Mouse (Mus musculus): ENCODE measurements at regions not wholly inside any gene's neighbourhood (a gene's known extent, or its start where the extent isn't known, plus 50 kb on each side); places are given as distances from the start of the nearest gene placed in this dataset.

DNA sequence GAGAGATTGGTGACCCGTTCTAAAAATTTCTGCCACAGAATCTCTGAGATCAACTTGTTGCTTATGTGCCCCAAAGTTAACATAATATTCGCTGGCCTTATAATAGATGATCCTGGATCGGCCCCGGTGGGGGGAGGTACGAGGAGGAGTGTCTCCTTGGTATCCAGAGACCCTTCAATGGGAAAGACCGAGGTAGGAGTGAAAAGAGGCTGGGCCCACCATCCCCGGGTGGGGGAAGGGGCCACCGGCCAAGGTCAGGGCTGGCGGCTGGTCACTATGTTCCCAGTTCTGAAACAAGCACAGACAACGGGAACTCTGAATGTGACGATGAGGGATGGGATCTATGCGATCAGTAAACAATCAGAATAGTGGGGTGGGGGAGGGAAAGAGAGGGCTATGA lies 257.2 kb upstream of the Dio3 start:
- intact Hi-C loops (cut with DNase I), result no loop called here
- no peak for DNase-seq (ENCODE audit: low spot score)

- intact Hi-C loops (cut with DNase I), result no loop called here
- DNase-seq (ENCODE audit: low spot score), result no peak
Observed at GRCm38 (mm10) chr12:110022631-110023030, 256.2 kb upstream of the Dio3 start.

DNA sequence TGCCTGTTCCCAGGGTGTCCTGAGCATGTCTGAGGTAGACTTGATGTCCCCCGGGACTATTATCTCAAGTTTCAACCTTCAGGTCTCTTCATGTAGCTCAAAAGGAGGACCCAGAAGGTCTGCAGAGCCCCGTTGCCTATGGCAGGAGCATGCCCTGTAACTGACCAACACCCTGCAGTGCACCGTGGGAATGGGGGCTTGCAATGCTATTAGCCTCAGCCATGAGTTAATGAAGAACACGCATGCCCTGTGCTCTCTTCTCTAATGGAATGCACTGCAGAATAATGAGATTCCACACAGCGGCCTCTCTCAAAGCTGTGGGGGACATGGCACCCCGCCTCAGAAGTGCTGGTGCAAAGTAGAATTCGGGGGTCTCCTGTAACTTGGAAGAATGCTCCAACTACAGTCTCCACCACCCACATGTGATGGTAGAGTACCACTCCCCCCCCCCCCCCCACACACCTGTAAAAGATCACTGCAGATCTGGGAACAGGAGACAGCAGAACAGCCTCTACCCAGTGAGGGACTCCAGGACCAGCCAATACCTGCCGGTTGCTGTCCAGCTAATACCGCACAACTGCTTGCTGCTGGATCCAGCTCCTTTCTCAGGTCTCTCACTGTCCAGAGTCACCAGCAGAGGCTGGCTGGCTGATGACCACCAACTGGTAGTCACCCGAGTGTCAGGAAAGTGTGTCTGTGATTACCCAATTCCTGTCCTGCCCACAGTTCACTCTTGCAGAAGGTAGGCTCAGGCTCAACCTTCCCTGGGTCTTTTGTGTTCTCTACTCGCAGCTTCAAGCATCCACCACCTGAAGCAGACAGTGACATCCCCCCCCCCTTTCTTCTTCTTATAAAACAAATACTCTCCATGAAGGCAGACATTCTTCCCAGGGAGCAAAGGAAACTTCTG lies 255.4 kb upstream of the Dio3 start:
- no peak for DNase-seq (ENCODE audit: low spot score)
- intact Hi-C loops (cut with DNase I), result no loop called here

GRCm38 (mm10) chr12:110024295-110024694 lies 254.6 kb upstream of the Dio3 start:
- DNase-seq (ENCODE audit: low spot score), result no peak
- intact Hi-C loops (cut with DNase I), result no loop called here

- no peak for DNase-seq (ENCODE audit: low spot score)
- intact Hi-C loops (cut with DNase I), result no loop called here
Observed at GRCm38 (mm10) chr12:110025171-110025570, 253.7 kb upstream of the Dio3 start.

DNA sequence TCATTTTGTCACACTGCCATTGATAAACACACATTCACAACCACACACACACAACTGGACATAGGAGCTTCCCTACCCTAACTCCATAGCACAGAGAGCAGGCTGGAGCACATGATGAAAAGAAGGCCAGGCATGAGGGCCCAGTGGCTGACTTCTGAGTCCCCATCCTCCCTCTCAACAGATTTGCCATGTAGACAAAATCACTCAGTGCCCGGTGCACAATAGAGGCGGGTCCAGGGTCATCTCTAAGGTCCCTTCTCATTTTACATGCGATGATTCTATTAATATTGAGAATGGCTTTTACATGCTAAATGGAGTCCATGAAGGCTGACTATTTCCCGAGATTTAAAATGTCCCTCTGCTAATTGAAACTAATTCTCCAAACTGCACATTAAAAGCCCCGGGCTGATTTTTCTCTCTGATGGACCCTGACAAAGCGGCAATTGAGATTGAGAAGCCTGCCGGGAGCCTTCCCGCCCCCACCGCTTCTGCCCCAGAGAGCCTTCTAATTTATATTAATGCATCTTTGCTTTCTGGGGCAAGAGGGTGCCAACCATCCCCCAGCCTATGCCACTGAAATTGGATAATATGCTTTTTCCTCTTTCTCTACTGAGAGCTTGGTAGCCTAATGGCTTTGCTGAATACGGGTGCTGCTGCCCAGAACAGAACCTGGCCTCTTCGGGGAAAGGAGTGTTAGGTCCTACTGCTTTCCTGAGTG lies 252.7 kb upstream of the Dio3 start:
- intact Hi-C loops (cut with DNase I), result no loop called here
- no peak for DNase-seq (ENCODE audit: low spot score)

GRCm38 (mm10) chr12:110027345-110027744 lies 251.5 kb upstream of the Dio3 start:
- intact Hi-C loops (cut with DNase I), result no loop called here

DNA sequence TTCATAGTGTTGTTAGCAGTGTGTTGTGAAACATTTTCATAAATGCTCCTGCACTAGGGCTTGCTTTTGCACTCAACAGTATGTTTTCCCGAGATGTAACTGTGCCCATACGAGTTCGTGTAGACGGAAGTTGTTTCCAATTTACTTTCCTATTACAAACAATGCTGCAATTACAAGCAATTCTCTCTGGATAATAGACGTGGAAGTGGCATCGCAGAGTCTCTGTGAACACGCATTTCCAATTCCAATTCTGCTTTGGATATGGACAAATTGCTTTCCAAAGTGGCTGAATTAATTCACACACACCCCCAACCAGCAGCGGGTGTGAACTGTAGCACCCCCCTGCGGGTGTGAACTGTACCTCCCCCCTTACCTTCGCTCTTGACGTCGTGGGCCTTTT lies 250.9 kb upstream of the Dio3 start:
- intact Hi-C loops (cut with DNase I), result no loop called here
- no peak for DNase-seq (ENCODE audit: low spot score)

More at GRCm38 (mm10) chr12:110027345-110027744, 251.5 kb upstream of the Dio3 start:
- no peak for DNase-seq (ENCODE audit: low spot score)

DNA sequence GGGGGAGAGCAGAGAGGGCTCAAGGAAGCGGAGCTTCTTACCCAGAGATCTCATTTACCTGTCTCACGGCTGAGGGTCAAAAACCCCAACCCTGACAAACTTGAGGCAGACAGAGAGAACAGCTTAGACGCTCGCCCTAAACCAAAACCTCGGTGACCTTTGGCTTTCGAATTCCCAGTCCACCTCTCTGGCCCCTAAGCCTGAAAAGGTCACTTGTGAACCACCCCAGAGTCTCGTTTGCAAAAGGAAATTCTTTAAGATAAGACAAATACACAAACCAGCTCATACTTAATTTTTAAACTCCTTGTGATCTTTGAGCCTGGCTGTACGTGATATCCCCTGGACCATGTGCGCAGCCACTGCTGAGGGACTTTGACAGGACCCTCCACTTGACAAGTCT lies 250.2 kb upstream of the Dio3 start:
- intact Hi-C loops (cut with DNase I), result no loop called here
- no peak for DNase-seq (ENCODE audit: low spot score)

GRCm38 (mm10) chr12:110031326-110031725 lies 247.5 kb upstream of the Dio3 start:
- intact Hi-C loops (cut with DNase I), result loop anchor here (10.0 kb wide), 1 partner anchor 343 kb away; no protein-coding TSS in a partner anchor
- DNase-seq (ENCODE audit: low spot score), result no peak

- intact Hi-C loops (cut with DNase I), result loop anchor here (10.0 kb wide), 1 partner anchor 340 kb away; no protein-coding TSS in a partner anchor
- no peak for DNase-seq (ENCODE audit: low spot score)
Observed at GRCm38 (mm10) chr12:110035171-110035570, 243.7 kb upstream of the Dio3 start.

DNA sequence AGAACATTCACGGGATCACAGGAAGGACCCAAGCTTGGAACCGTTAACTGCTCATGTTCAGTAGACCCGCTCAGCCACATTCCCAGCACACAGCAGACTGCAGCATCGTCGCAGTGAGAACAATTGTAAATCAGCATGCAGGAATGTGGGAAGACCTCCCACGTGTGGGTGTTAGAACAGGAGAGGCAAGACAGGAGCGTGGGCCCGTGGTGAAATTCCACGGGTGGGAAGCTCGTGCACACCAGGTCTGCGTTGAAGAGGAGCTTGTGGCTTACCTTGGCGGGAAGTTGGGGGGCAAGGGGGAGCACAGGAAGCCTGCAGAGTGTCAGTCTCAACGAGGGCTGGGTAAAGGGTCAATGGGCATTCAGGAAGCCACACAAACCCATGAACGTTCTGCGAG lies 238.2 kb upstream of the Dio3 start:
- intact Hi-C loops (cut with DNase I), result no loop called here

GRCm38 (mm10) chr12:110041782-110042181 lies 237.1 kb upstream of the Dio3 start:
- no peak for DNase-seq (ENCODE audit: low spot score)
- intact Hi-C loops (cut with DNase I), result no loop called here

More for the DNA sequence above, 238.2 kb upstream of the Dio3 start:
- DNase-seq (ENCODE audit: low spot score), result no peak

GRCm38 (mm10) chr12:110044266-110044665 lies 234.6 kb upstream of the Dio3 start:
- DNase-seq (ENCODE audit: low spot score), result no peak

GRCm38 (mm10) chr12:110044721-110045120 lies 234.1 kb upstream of the Dio3 start:
- intact Hi-C loops (cut with DNase I), result no loop called here
- no peak for DNase-seq (ENCODE audit: low spot score)

More at GRCm38 (mm10) chr12:110044266-110044665, 234.6 kb upstream of the Dio3 start:
- intact Hi-C loops (cut with DNase I), result no loop called here

DNA sequence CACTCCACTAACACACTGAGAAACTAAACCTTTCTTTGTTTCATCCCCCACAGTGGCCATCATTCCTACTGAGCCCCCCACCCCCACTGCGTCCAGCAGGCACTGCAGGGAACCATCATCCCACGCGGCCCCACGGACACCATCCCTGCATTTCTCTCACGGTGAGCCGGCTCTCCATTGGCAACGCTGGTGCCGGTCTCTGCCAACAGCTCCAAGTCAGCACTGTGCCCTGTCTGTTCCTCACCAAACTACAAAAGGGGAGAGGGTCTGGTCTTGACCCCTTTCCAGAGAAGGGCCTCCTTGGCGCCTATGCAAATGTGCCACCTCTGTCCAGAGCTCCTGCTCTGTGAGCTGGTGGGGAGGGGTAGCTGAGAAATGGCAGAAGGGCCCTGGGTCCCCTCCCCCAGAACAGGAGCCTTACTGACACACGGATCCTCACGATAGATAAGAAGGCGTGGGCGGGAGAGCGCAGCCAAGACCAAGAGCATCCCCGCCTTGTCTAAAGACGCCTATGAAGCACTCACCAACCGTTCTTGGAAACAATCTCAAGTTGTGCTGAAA lies 233.0 kb upstream of the Dio3 start:
- DNase-seq (ENCODE audit: low spot score), result no peak
- intact Hi-C loops (cut with DNase I), result no loop called here

DNA sequence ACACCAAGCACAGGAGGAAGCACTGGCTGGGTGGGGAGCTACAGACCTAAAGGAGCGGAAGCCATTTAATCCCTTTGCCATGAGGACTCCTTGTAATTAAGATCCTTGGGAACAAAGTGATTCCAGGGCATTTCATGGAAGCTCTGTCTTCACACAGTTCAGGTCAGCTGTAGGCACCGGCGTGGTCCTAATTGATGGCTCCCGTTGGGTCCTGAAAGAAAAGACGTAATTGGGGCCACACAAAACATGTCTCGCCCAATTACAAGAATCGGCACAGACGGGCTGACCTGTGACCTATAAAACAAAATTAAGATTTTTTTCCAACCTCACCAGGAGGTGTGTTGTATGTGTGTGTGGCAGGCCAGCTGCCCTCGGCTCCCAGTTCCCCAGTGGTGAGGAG lies 232.3 kb upstream of the Dio3 start:
- intact Hi-C loops (cut with DNase I), result no loop called here
- DNase-seq (ENCODE audit: low spot score), result no peak

GRCm38 (mm10) chr12:110047466-110048250 lies 231.2 kb upstream of the Dio3 start:
- DNase-seq (ENCODE audit: low spot score), result no peak
- intact Hi-C loops (cut with DNase I), result no loop called here

DNA sequence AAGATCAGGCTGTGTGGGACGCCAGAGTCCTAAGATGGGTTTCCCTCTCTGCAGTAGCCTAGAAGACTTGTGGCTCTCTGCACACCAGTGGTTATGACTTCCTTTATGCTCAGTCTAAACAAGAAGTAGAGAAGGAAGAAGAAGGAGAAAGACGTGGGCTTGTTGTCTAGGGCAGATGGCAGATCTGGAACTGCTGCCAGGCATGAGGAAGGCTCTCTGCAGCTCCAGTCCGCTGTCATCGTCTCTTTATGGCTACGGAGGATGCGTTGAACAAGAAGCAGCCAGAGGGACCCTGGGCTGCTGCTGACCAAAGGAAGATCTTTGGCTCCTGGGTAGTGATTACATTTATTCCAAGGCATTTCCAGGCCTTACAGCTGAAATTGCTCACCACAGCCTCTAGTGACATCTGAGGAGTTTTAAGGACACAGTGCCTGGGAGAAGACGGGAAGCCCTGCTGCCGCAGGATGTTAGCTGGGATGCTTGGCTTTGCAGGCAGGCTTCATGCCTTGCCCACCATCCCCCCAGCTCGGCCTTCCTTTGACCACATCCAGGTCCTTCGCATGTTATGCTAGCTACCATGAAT lies 229.6 kb upstream of the Dio3 start:
- intact Hi-C loops (cut with DNase I), result no loop called here
- no peak for DNase-seq (ENCODE audit: low spot score)

DNA sequence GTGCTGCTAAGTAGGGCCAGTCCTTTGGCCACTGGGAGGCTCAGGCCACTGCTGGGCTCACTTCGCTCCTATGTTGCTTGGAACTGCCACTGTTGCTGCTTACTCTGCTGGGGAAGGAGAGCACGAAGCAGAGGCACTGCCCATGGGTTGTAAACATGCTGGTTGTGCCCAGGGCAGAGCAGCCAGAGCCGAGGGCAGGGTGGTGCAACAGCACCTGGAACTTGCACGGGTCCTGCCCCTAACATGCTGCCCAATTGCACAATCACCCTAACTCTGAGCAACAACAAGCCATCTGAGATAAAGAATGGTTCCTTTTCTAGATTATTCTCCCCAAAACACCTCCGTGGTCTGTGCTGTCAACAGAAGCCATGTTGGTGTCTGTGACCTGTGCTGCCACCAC lies 219.5 kb upstream of the Dio3 start:
- intact Hi-C loops (cut with DNase I), result no loop called here
- no peak for DNase-seq (ENCODE audit: low spot score)

Data from heart, postnatal 25 days (tissue).